Mouse (Mus musculus) kidney, embryonic 14.5 days (tissue): Measurements from ENCODE around the gene Utp11. TPM values are rescaled to one million over a fixed set of nuclear protein-coding genes. Genes with fewer than 3 reads are reported as not detected.

ENCODE experiments used
- ATAC-seq: fragments of 200-750 bp; cut with Nextera tagmentation; 2 replicates; pipeline ENCODE4 v1.8.0; 2017; ENCODE audit warnings: moderate number of reproducible peaks, mild to moderate bottlenecking, moderate TSS enrichment, moderate library complexity; ENCODE audit not compliant: low FRiP score, low TSS enrichment
- H3K27ac ChIP-seq: fragments of 300-500 bp; sonication (generic); 2 replicates; pipeline ENCODE4 v1.5.1; 2014; ENCODE audit warnings: low read depth, mild to moderate bottlenecking, low read length, moderate library complexity, mixed read lengths
- H3K27me3 ChIP-seq: fragments of 300-500 bp; sonication (generic); 2 replicates; pipeline ENCODE4 v1.6.1; 2014; ENCODE audit warnings: mild to moderate bottlenecking, low read length; ENCODE audit not compliant: control insufficient read depth, insufficient read depth
- H3K36me3 ChIP-seq: fragments of 300-500 bp; sonication (generic); 2 replicates; pipeline ENCODE4 v1.6.1; 2014; ENCODE audit warnings: low read length, mixed read lengths; ENCODE audit not compliant: control insufficient read depth, insufficient read depth
- H3K4me1 ChIP-seq: fragments of 300-500 bp; sonication (generic); 2 replicates; pipeline ENCODE4 v1.6.1; 2014; ENCODE audit warnings: low read length, mixed read lengths; ENCODE audit not compliant: control insufficient read depth, insufficient read depth
- H3K4me2 ChIP-seq: fragments of 300-500 bp; sonication (generic); replicated peaks from 2 replicates; pipeline ENCODE4 v1.6.1; 2014; ENCODE audit warnings: low read depth, mild to moderate bottlenecking, low read length
- H3K4me3 ChIP-seq: fragments of 300-500 bp; sonication (generic); 2 replicates; pipeline ENCODE4 v1.5.1; 2014; ENCODE audit warnings: mild to moderate bottlenecking, low read length
- H3K9ac ChIP-seq: fragments of 300-500 bp; sonication (generic); 2 replicates; pipeline ENCODE4 v1.6.1; 2014; ENCODE audit warnings: low read depth, mild to moderate bottlenecking, low read length, moderate library complexity
- H3K9me3 ChIP-seq: fragments of 300-500 bp; sonication (generic); 2 replicates; pipeline ENCODE4 v1.6.1; 2016; ENCODE audit warnings: low read length; ENCODE audit not compliant: control insufficient read depth
- whole genome bisulfite sequencing: fragments of 180-500 bp; shearing (Covaris S2); extraction: QIAGEN DNeasy Blood & Tissue Kit; methylation state at CpG from one replicate; pipeline ENCODE4 v1.1.7; 2014; 5-methylcytosine and 5-hydroxymethylcytosine counted together
- polyA plus RNA-seq: library from polyadenylated mRNA; unstranded; fragments of >200 nt; fragmentation: Nextera tagmentation; extraction: Ambion mirVana; gene quantifications from 2 replicates; pipeline ENCODE4 v1.2.1, GENCODE M21; 2014

The Utp11 gene
- polyA plus RNA-seq, 1 experiment from 2014 or later = 67.9 TPM

DNA sequence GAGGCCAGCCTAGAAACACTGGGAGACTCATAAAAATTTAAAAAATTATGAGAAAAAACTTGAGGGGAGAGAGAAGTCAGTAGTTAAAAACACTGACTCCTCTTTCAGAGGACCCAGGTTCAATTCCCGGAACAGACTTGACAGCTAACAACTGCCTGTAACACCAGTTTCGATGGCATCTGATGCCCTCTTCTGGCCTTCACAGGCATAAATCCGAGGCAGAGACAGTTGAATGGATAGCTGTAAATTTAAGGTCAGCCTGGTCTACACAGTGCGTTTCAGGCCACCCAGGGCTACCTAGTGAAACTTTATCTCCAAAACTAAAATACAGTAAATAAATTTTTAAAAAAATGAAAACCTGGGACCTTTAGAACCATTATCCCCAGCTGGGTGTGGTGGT lies 8.4 kb downstream of the Utp11 start:
- Histone ChIP-seq H3K36me3 (peaks cover 60% of the 10 kb centered on the region), H3K27ac (no peak overlapping the region), H3K9ac (no peak overlapping the region), H3K27me3 (no peaks in the 10 kb centered on the region), H3K4me2 (no peak overlapping the region), H3K4me1 (no peaks in the 10 kb centered on the region), H3K4me3 (no peak overlapping the region), H3K9me3 (no peaks in the 10 kb centered on the region)
- WGBS = 46% methylated on average over 4 of the region's 4 CpGs
- no peak for ATAC-seq

DNA sequence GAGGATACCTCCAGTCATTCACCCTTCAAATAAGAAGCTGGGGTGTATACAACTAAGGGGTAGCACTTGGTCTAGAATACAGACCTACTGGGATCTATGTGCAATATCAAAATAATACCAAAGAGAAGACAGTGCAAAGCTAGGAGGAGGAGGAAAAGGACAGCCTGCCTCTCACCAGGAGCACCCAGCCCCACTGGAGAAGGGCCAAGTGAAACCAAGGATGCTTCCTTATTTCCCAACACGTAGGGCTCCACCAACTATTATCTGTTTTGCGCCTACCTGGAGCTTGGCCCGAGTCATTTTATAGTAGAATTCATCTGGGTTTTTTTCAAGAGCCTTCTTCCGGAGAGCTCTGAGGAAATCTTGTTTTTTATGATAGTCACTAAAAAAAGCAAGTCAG lies 9.9 kb downstream of the Utp11 start:
- Histone ChIP-seq H3K27me3 (no peaks in the 10 kb centered on the region), H3K4me2 (no peak overlapping the region), H3K9ac (no peak overlapping the region), H3K9me3 (no peaks in the 10 kb centered on the region), H3K27ac (no peak overlapping the region), H3K4me1 (no peaks in the 10 kb centered on the region), H3K36me3 (peaks cover 74% of the 10 kb centered on the region), H3K4me3 (no peak overlapping the region)
- ATAC-seq = no peak
- WGBS = 92% methylated on average over 4 of the region's 4 CpGs

- Histone ChIP-seq H3K27me3 (no peaks in the 10 kb centered on the region), H3K36me3 (peaks cover 77% of the 10 kb centered on the region), H3K9ac (no peak overlapping the region), H3K9me3 (no peaks in the 10 kb centered on the region), H3K4me1 (no peaks in the 10 kb centered on the region), H3K4me3 (no peak overlapping the region), H3K27ac (no peak overlapping the region), H3K4me2 (no peak overlapping the region)
- no peak for ATAC-seq
- WGBS = 59% methylated on average over 7 of the region's 7 CpGs
Measured at GRCm38 (mm10) chr4:124682270-124682669, 11.1 kb downstream of the Utp11 start.

GRCm38 (mm10) chr4:124675958-124676357 lies 17.4 kb downstream of the Utp11 start:
- no peak overlapping the region for H3K27ac ChIP-seq
- no peak for ATAC-seq
- peaks cover 12% of the 10 kb centered on the region for H3K4me1 ChIP-seq
- no peak overlapping the region for H3K9ac ChIP-seq
- H3K36me3 ChIP-seq = peaks cover 36% of the 10 kb centered on the region
- no peaks in the 10 kb centered on the region for H3K9me3 ChIP-seq
- no peak overlapping the region for H3K4me2 ChIP-seq
- H3K4me3 ChIP-seq = no peak overlapping the region
- peaks cover 11% of the 10 kb centered on the region for H3K27me3 ChIP-seq
- 91% methylated on average over 6 of the region's 6 CpGs for WGBS

DNA sequence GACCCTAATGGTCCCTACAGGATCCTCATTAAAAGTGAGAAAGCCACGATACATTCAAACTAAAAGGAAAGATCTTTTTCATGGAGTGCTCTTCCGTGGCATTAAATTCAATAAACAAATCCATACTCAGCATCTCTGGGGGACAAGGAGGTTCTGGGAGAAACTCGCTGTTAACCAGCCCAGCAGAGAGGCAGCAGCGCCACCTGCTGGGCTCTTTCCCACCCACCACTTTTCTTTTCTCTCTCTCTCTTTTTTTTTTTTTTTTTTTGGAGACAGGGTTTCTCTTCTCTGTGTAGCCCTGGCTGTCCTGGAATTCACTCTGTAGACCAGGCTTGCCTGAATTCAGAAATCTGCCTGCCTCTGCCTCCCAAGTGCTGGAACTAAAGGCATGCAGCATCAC lies 18.4 kb downstream of the Utp11 start:
- no peak overlapping the region for H3K4me2 ChIP-seq
- peaks cover 27% of the 10 kb centered on the region for H3K36me3 ChIP-seq
- H3K27ac ChIP-seq = no peak overlapping the region
- no peaks in the 10 kb centered on the region for H3K9me3 ChIP-seq
- H3K4me1 ChIP-seq = peaks cover 12% of the 10 kb centered on the region
- WGBS = 6% methylated on average over 4 of the region's 4 CpGs
- no peak overlapping the region for H3K4me3 ChIP-seq
- no peak overlapping the region for H3K9ac ChIP-seq
- H3K27me3 ChIP-seq = peaks cover 15% of the 10 kb centered on the region
- no peak for ATAC-seq

- H3K27ac ChIP-seq = no peak overlapping the region
- no peak overlapping the region for H3K4me3 ChIP-seq
- 0 out of 2 replicates have a peak overlapping the region, but pooled peaks have one; percentile 12 for H3K9ac ChIP-seq
- 70% methylated on average over 17 of the region's 17 CpGs for WGBS
- no peak for ATAC-seq
- no peak overlapping the region for H3K4me2 ChIP-seq
- H3K36me3 ChIP-seq = peaks cover 21% of the 10 kb centered on the region; the same call in 1 of the 2 replicates
- no peaks in the 10 kb centered on the region for H3K9me3 ChIP-seq
- H3K4me1 ChIP-seq = peaks cover 12% of the 10 kb centered on the region
- peaks cover 15% of the 10 kb centered on the region for H3K27me3 ChIP-seq
Measured at GRCm38 (mm10) chr4:124674334-124675032, 18.9 kb downstream of the Utp11 start.

DNA sequence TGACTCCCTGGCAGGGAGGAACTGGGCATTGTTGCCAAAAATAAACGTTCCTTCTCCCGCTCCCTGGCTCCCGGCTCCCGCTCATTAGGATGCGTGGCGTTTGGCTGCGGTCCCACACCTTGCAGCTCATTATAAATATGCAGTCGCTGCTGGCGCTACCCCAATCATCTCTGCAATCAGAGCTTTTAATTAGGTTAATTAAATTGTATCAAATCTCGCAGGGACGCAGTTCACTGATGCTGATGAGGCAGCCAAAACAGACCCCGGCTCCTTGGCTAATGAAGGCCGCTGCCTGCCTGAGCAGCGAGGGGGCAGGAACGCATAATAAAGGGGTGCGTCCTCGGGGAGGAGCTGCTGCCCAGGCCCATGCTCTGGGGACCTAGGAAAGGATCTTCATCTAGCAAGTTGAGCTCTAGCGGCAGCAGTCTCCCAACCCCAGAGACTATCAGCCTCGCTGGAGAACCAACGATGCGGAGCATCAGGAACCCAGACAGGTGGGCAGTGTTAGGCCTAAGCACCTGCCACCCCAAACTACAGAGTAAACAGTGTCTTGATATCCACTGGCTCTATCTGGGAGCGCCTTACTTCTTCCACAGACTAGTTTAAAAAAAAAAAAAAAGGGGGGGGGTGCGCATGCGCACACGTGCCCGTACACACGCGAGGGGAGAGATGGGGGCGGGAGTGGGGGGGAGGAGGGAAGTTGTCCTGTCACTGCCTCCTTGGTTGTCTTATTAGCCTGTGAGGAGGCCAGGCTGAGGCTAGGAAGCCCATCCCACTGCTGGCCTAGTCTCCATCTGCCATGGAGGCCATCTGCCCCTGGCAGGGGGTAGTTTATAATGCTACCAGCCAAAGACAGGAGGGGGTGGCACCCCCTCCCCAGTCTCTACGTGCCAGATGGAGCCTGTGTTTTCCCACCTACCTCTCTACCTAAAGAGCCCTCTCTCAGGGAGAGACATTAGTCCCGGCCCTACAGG lies 20.8 kb downstream of the Utp11 start:
- Histone ChIP-seq H3K27ac (no peak overlapping the region), H3K9ac (no peak overlapping the region), H3K9me3 (no peaks in the 10 kb centered on the region), H3K4me3 (peak overlapping the region; percentile 9; the same call in 1 of the 2 replicates), H3K27me3 (peaks cover 21% of the 10 kb centered on the region), H3K36me3 (peaks cover 6% of the 10 kb centered on the region; the same call in 1 of the 2 replicates), H3K4me2 (peak overlapping the region; percentile 30), H3K4me1 (peaks cover 12% of the 10 kb centered on the region)
- ATAC-seq = no peak
- WGBS = 2% methylated on average over 30 of the region's 31 CpGs

- 23% methylated on average over 7 of the region's 7 CpGs for WGBS
- H3K4me1 ChIP-seq = peaks cover 12% of the 10 kb centered on the region
- H3K27me3 ChIP-seq = peaks cover 30% of the 10 kb centered on the region
- no peak overlapping the region for H3K4me2 ChIP-seq
- no peak for ATAC-seq
- no peaks in the 10 kb centered on the region; the same call in 1 of the 2 replicates for H3K36me3 ChIP-seq
- no peak overlapping the region for H3K27ac ChIP-seq
- H3K4me3 ChIP-seq = no peak overlapping the region
- H3K9ac ChIP-seq = no peak overlapping the region
- H3K9me3 ChIP-seq = no peaks in the 10 kb centered on the region
Measured at GRCm38 (mm10) chr4:124671583-124671982, 21.8 kb downstream of the Utp11 start.

DNA sequence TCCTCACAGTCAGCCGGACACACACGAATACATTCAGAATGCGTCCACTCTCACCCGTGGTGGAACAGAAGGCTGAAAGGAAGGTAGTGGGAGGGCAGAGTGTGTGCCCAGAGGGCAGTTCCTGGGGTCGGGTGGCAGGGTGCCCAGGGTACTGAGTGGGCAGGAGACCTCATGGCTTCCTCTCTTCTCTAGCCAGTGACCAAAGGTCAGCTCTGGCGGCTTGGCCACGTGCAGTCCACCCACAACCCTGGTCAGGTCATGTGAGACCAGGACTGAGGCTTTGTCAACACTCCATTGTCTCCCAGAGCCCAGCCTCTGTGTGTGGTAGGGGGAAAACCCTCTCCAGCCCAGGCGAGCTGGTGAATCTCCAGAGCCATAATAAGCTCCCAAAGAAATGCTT lies 23.2 kb downstream of the Utp11 start:
- H3K4me1 ChIP-seq = peaks cover 12% of the 10 kb centered on the region
- no peak for ATAC-seq
- peaks cover 32% of the 10 kb centered on the region for H3K27me3 ChIP-seq

More for the DNA sequence above, 23.2 kb downstream of the Utp11 start:
- Histone ChIP-seq H3K9ac (no peak overlapping the region), H3K36me3 (no peaks in the 10 kb centered on the region), H3K4me3 (no peak overlapping the region), H3K9me3 (no peaks in the 10 kb centered on the region), H3K27ac (no peak overlapping the region), H3K4me2 (no peak overlapping the region)
- WGBS = 74% methylated on average over 8 of the region's 8 CpGs
